In genomic region chr13:39935216-39935615, GRCm38 (mm10) we compare ENCODE assay signal across 28 mouse cellular contexts.
"Had no signal": no experiment of that assay in that cellular context is flagged by ENCODE, and none has a peak within 500 bp of the region (broad histone marks: within the 10 kb centered on the region; RNA-seq: fewer than 3 reads in every experiment).

No protein-coding gene starts in this region.

- H3K36me3 ChIP-seq: heart, embryonic 10.5 days; heart, embryonic 12.5 days; hindbrain, embryonic 10.5 days; hindbrain, embryonic 12.5 days; kidney, embryonic 15.5 days; limb, embryonic 13.5 days; limb, embryonic 15.5 days; liver, embryonic 12.5 days had no signal

- H3K4me2 ChIP-seq: heart, embryonic 12.5 days; hindbrain, embryonic 12.5 days; hindbrain, embryonic 14.5 days; kidney, embryonic 15.5 days; limb, embryonic 13.5 days; limb, embryonic 15.5 days; liver, embryonic 12.5 days had no signal

- H3K4me3 ChIP-seq: gastrocnemius, adult 2 months; heart, embryonic 10.5 days; heart, embryonic 12.5 days; hindbrain, embryonic 10.5 days; hindbrain, embryonic 12.5 days; kidney, embryonic 15.5 days; limb, embryonic 13.5 days; limb, embryonic 15.5 days; liver, embryonic 12.5 days had no signal

- H3K9me3 ChIP-seq: heart, embryonic 10.5 days; hindbrain, embryonic 10.5 days; hindbrain, embryonic 12.5 days; kidney, embryonic 15.5 days; limb, embryonic 13.5 days; limb, embryonic 15.5 days; liver, embryonic 12.5 days had no signal

- H3K27me3 ChIP-seq: heart, embryonic 12.5 days; hindbrain, embryonic 12.5 days; kidney, embryonic 15.5 days; limb, embryonic 13.5 days; limb, embryonic 15.5 days; liver, embryonic 12.5 days had no signal

- H3K9ac ChIP-seq: heart, embryonic 12.5 days; hindbrain, embryonic 12.5 days; hindbrain, embryonic 14.5 days; kidney, embryonic 15.5 days; limb, embryonic 13.5 days; limb, embryonic 15.5 days; liver, embryonic 12.5 days; liver, embryonic 14.5 days had no signal

- ATAC-seq: hindbrain, embryonic 16.5 days; inflammation-experienced regulatory T-cells, adult 6 months; intestine, embryonic 16.5 days; liver, embryonic 12.5 days had no signal

- H3K27ac ChIP-seq: gastrocnemius, adult 2 months; heart, embryonic 10.5 days; hindbrain, embryonic 10.5 days; hindbrain, embryonic 12.5 days; hindbrain, embryonic 14.5 days; kidney, embryonic 15.5 days; kidney, postnatal 0 days; limb, embryonic 13.5 days; limb, embryonic 15.5 days; liver, embryonic 12.5 days; liver, embryonic 14.5 days had no signal

- H3K4me1 ChIP-seq: heart, embryonic 10.5 days; heart, embryonic 12.5 days; hindbrain, embryonic 10.5 days; hindbrain, embryonic 12.5 days; kidney, embryonic 15.5 days; limb, embryonic 13.5 days; limb, embryonic 15.5 days; liver, embryonic 12.5 days had no signal

- DNase-seq: gastrocnemius, adult 2 months; gastrocnemius, postnatal 10 days; gastrocnemius, postnatal 25 days; heart, adult 18-20 months; heart, postnatal 10 days; heart, postnatal 4 days; kidney, adult 11 months; kidney, adult 2 months; kidney, adult 9 months; kidney, postnatal 14 days; kidney, postnatal 36 days; layer of hippocampus, adult 9-11 months; layer of hippocampus, postnatal 36 days; lung, adult 18-20 months had no signal
